1 mouse cellular context compared by ENCODE assay signal in the genomic region with DNA sequence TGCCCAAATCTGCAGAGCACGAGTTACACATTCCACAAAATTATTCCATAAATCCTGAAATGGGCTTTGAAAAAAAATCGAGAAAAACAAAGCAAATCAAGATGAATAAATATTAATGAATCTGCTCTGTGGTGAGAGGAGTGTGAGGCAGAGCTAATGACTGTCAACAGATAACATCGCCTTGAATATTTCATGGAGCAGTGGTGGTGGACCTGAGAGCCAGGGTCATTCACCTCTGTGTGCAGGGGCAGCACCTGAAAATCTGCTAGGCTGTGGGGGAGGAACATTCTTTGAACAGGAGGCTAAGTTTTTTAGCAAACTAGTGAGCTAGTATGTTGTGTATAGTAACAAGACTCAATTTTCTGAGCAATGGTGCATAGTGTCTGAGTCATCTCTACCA.
TF ChIP-seq lines count a peak whose summit lies in the region.

No protein-coding gene starts in this region.

TF ChIP-seq in CH12.LX, 34 proteins besides CTCF, POLR2A, EP300 and RAD21 (continued from another document):
- no peak for TF ChIP-seq ZNF384 (IDR thresholded peaks at IDR 0.05; ENCODE audit: low read depth, low read length)
- no peak for TF ChIP-seq RCOR1 (conservative IDR thresholded peaks at IDR 0.05; ENCODE audit: low read depth, low read length)
- TF ChIP-seq E2F4 (IDR thresholded peaks at IDR 0.05; ENCODE audit: insufficient replicate concordance, low read depth, low read length): no peak
- no peak for TF ChIP-seq HCFC1 (IDR thresholded peaks at IDR 0.05; ENCODE audit: low read depth, low read length)
- TF ChIP-seq SMC3 (IDR thresholded peaks at IDR 0.05; ENCODE audit: low read depth, low read length): no peak
- TF ChIP-seq NELFE (IDR thresholded peaks at IDR 0.05; ENCODE audit: low read depth, low read length): no peak
- no peak for TF ChIP-seq KAT2A (IDR thresholded peaks at IDR 0.05; ENCODE audit: insufficient replicate concordance, low read length)
- TF ChIP-seq PAX5 (IDR thresholded peaks at IDR 0.05; ENCODE audit: low read length): no peak
- no peak for TF ChIP-seq TBP (conservative IDR thresholded peaks at IDR 0.05; ENCODE audit: low read depth, low read length)
- TF ChIP-seq POLR2AphosphoS2 (IDR thresholded peaks at IDR 0.05; ENCODE audit: low read depth, low read length): no peak
TF ChIP-seq in CH12.LX: peak in this region for 0.
